Mouse (Mus musculus): ENCODE results near the gene Laptm4a.

Laptm4a gene

DNA sequence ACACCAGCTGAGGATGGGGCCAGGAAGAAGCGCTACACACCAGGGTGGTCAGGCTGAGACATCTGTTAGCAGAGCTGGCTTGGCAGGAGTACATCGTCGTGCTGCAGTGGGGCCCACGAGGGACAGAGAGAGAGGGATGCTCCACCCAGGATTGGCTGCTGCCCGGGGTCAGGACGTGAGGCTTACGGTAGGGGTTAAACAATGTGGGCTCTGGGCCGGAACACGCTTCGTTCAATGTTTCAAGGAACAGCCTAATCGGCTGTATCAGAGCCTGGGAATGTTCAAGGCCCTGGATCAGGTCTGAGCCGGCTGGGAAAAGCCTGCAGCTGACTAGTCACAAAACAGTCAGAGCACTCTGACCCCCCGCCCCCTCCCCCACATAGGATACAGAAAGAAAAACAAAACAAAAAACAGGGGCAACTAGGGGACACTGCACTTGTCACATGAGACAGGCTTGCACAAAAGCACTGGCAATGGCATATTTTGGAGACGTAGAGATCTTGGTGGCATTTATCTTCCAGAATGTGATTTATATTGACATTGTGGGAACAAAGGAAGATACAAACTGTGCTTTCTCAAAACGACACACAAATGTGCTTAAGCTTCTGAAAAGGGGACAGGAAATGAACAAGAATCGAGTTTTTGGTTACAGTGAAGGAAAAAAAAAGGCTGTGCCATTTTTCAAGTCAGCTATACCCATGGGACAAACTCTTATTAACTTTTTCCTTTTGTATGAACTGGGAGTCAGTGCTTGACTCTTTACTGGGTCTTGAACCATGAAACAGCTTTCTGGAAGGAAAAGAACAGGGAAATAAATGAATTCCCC lies 8.4 kb upstream of the Laptm4a start:
- DNase-seq (ENCODE audit: low read depth, low spot score): peak; percentile 46

DNA sequence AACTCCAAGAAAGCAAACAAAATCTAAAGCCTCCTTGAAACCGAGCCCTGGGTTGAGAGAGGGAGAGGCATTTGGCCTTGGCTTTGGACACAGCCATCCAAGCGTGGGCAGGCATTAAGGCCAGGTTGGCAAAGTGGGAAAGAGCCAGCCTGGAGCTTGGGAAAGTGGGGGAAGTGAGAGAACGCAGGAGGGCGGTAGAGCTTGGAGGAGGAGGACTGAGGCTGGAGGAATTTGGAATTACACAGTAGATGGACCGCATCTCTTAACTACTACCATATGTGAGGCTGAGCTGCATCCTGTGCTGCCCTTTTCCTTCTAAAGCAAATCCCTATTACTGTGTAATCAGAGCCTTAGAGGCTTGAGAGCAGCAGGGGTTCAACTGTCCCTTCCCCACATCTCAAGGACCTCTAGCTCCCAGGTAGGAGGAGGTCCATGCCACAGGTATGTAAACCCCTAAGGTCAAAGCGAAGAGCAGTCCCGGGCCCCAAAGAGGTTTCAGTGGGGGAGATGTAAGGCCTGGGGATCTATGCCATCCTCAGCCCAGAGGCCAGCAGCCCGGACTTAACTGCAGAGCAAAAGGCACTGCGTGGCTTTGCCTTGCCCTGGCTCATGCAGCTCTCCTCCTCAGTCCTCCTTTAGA lies 7.6 kb upstream of the Laptm4a start:
- no peak for DNase-seq (ENCODE audit: low read depth, low spot score)

DNA sequence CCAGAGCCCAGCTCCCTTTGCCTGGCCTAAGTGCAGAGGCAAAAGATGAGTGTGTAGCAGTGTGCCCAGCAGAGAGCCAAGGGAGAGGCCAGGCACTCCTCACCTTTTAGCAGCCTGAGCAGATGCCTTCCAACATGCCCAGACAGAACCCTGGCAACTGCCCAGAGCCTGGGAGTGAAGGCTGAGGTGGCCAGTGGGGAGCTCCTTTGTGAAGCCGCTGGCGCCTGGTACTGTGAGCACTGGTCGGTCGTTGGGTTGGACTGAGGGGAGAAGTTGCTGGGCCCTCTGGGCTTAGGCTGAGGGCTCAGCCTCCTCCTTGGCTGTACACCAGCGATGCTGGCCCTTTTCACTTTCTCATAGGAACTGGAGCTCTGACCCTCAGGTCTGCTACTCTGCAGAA lies 5.1 kb upstream of the Laptm4a start:
- peak; percentile 41 for DNase-seq (ENCODE audit: low read depth, low spot score)

DNA sequence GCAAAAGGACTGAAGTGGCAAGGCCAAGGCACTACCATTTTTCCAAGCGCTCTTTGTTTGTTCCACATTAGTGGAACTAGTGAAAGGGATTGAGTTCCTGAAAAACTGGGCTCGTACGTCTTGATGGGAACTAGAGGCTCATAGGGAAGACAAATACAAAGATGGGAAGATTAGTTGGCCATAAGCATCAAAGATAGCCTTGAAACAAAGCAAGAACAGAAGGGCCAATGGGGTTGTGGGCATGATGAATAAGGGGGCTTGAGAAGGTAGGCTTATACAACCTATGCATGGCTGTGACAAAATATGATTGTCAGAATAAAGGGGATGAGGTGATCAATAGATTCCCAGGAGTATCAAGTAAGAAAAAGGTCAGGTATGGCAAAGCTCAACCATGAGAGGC lies 2.2 kb upstream of the Laptm4a start:
- DNase-seq (ENCODE audit: low read depth, low spot score): no peak

DNA sequence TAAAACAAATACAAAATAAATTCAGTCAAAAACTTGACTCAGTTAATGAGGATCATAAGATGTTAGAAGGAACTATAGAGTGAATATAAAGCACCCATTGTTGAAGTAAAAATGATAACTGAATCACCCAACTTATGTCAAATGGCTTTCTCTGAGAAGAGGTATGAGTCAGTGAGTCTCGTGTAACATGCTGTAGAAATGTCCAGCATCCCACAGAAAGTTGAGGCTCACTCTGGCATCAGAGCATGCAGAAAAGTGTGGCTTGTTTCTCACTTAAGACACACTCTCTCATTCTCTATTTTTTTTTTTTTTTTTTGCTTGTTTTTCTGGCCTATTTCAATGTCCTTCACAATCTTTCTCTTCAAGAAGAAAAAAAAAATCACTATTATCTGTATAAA lies 469 bp upstream of the Laptm4a start:
- no peak for DNase-seq (ENCODE audit: low read depth, low spot score)

DNA sequence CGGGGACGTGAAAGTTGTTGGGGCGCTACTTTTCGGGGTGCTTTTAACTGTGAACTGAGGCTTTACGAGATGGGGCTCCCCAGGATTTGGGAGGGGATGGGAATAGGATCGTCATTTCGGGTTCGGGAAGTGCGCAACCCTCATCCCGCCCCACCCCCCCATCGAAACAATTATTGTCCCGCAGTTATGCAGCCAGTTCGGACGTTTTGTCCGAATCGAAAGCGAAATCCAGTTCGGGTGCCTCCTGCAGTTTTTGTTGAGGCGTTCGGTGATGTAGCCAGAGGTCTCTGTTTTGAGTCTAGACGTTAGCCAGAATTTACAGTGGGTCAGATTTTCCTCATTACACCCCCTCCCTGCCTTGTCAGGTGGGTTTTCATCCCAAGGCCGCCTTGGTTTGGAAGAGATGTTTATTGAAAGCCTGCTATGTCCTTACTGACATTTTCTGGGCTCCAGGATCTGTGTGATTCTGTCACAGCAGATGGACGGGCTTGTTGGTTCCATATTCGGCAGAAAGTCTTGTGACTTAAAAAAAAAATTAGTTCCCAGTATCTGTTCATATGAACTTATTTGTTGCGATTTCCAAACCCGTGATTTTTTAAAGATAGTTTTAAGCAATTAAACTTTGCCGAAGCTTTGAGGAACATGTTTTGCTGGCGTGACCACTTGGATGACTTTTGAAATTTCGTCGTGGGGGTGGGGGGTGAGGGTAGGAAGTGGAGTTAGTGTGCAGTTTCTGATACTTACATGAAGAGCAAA lies 1.1 kb downstream of the Laptm4a start:
- no peak for DNase-seq (ENCODE audit: low read depth, low spot score)

DNA sequence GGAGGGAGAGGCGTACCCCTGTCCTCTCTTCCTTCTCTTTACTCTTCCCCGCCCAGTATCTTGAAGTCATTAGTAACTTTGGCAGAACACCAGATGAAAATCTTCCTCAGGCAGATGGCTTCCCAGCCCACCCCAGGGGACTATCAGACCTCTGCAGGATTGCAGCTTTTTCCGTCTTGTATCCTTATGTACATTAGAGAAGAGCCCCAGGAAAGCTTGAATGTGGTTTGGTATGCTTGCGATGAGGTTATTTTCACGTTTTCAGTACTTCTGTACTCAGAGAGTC lies 1.6 kb downstream of the Laptm4a start:
- no peak for DNase-seq (ENCODE audit: low read depth, low spot score)

DNA sequence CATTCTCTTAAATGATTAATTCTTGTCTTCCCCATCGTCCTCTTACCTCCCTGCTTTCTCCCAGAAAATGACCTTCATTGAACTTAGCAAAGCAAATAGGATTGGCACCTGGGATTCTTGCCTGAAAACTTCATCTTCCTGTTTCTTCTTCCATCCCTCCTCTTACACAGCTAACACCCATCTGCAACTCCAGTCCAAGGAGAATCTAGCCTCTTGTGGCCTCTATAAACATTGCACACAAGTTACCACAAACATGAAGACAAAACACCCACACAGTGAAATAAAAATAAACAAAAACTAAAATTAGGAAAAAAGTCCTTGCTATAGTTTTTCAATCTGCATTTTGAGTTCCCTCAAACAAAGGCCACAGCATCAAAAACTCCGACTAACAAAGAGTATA lies 2.1 kb downstream of the Laptm4a start:
- no peak for DNase-seq (ENCODE audit: low read depth, low spot score)

DNA sequence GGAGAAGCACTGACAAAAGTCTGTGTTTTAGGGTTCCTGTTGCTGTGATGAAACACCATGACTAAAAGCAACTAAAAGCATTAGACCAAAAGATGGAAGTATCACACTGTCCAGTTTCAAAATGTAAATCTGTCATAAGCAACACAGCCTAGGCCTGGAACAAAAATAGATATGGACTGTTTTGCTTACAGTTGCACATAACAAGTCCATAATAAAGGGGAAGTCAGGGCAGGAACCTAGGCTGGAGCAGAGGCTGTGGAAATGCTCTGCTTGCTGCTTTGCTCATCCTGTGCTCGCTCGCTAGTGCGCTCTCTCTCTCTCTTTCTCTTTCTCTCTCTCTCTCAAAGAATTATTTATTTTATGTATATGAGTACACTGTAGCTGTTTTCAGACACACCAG lies 6.2 kb downstream of the Laptm4a start:
- DNase-seq (ENCODE audit: low read depth, low spot score): no peak

DNA sequence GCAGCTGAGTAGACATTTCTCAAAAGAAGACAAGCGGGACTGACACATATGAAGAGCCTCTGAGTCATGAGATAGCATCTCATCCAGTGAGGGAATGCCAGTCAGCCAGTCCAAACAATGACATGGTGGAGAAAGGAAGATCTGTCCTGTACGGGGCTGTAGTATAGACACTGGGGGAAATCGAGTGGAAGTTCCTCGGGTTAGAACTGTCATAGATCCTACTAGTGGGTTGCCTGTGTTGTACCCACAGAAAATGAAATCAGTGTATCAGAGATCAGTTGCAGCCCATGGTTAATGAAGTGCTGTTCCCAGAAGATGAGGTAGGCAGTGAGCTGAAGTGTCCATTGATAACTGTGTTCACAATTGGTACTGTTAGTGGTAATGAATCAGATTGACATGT lies 7.3 kb downstream of the Laptm4a start:
- DNase-seq (ENCODE audit: low read depth, low spot score): no peak

DNA sequence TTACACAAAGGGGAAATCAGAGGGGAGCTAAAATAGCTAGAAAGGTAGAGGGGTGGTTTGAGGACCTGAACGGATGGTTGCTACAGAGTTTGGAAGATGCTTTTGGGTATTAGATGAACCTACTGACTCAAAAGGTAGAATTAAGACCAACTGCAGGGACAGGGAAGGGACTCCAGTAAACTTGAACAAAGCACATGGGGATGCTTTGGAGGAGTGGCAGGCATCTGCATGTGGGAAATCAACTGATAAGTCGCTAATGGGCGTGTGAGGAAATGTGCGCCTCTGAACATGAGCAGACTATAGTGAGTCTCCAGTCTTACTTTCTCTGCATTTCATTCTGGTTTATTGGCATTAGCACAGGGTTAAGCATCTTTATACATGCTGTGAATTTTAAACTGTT lies 9.6 kb downstream of the Laptm4a start:
- no peak for DNase-seq (ENCODE audit: low read depth, low spot score)

DNA sequence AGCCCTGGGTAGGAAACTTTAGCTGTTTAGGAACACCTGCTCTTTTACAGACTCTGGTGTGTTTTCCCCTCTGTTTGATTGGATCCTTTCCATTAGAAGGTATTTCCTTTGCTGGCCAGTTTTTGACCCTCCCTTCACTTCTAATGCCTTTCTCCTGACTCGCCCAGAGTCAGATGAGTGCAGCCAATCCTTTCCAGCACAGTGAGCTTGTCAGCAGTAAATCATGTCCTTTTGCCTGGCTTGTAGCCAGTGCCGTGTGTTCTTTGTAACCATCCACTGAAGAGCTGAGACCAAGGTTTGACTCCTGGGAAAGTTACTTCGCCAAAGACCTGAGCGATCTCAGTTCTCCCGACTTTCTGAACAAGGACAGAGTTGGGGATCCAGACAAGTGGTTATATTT lies 13.9 kb downstream of the Laptm4a start:
- DNase-seq (ENCODE audit: low read depth, low spot score): no peak

DNA sequence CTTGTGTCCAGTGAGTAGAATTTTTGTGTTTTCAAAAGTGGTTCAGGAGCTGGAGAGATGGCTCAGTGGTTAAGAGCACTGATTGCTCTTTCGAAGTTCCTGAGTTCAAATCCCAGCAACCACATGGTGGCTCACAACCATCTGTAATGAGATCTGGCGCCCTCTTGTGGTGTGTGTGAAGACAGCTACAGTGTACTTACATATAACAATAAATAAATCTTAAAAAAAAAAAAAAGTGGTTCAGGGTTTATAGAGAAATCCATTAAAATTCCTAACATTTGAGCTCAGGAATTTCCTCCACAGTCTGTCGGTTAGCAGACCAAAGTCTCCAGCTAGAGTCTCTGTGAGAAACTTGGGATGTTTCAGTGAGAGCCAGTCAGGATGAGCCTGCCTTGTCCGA lies 14.7 kb downstream of the Laptm4a start:
- DNase-seq (ENCODE audit: low read depth, low spot score): peak; percentile 36

DNA sequence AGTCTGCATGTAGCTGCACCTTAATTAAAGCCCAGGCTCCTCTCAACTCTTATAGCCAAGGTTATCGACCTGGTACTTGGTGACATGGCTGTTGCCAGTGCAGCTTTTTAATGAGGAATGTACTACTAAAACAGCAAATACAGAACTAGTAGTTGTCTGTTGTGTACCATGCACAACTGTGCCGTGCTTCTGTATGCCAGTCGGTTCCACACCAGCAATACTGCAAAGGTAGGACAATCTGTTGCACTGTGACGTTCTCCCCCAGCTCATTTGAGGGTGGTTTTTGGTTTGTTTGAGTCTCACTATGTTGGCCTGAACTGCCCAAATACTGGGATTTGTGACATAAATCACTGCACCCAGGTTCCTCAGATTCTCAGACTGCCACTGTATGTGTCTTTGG lies 18.0 kb downstream of the Laptm4a start:
- no peak for DNase-seq (ENCODE audit: low read depth, low spot score)

DNA sequence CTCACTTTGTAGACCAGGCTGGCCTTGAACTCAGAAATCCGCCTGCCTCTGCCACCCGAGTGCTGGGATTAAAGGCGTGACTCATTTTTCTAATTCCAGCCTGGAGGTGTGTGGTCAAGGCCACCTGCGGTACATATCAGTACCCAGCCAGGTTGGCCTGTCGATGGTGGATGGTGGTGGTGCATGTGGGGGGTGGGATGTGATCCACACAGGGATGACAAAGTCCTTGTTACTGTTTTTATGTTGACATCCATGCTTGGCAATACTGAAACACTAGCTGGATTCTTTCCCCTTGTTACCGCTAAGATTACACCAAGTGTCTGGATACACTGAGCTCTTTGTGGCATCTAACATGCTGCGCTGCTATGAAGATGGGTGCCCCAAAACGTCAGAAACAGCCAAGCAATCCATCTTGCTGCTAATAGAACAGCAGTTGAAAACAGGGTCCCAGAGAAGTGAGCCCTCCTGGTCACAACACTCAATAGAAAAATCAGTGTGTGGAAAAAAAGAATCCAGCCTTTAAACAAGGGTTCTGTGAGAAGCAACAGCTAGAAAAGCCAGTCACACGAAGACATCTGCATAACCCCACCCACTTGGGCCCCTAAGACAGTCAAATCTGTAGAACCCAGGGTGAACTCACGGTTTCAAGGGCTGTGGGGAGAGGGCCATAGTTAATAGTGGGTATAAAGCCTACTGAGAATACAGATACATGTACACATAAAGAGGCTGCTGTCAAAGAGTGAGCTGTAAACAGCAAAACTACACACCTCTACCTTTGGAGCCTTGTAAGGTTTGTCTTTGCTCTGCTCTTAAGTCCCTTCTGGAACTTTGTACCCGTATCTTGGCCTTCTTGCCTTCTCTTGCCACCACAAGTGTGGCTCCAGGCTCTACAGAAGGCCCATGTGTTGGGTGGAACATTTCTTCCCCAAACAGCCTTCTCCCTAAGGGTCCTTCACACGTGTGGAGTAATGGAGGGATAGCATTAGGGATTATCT lies 18.8 kb downstream of the Laptm4a start:
- DNase-seq (ENCODE audit: low read depth, low spot score): peak; percentile 25

DNA sequence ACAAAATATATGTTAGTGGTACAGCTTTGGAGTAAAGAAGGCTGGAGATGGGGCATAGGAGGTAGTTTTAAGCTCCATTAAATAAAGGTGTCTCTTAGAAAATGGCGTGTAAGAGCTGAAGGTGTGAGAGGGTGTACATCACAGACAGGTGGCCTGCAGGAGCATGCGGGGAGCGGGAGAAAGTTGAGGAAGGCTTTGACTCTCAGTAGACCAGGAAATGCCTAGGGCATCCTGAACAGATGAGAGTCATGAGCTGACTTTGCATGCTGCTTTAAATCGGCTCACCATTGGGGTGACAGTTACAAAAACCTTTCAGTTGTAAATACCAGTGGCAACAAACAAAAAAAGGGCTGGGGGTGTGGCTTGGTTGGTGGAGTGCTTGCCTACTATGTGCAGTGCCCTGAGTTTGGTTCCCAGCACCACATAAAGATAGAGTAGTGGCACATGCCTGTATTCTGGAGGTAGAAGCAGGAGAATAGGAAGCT lies 19.7 kb downstream of the Laptm4a start:
- peak; percentile 67 for DNase-seq (ENCODE audit: low read depth, low spot score)

DNA sequence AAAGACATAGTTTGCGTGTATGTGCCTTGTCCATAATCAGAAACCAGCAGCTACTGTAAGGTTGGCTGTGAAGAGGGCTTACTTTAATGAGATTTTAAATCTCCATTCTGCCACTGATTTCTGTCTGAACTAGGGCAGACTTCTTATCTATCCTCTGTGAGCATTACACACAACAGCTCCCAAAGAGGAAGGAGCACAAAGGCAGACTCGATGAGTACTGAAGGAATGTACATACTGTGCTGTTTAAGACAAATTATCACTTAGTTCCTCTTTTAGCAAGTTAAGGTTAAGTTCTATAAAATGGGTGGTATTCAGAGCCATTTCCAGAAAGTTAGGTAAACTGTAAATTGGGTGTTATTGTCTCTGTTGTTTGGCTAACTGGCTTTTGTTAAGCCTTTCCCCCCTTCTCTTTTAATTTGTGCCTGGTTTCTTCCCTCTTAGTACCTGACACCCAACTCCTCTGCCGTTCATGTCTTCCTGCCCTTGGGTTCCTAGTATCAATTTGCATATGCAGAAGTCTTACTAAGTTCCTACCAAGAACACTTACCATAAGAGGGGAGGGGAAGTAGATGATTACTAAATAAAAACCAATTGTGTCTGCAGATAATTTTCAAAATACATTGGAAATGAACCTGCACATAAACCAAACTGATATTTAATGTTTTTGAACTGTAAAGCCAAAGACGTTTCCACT lies 20.4 kb downstream of the Laptm4a start:
- no peak for DNase-seq (ENCODE audit: low read depth, low spot score)

DNA sequence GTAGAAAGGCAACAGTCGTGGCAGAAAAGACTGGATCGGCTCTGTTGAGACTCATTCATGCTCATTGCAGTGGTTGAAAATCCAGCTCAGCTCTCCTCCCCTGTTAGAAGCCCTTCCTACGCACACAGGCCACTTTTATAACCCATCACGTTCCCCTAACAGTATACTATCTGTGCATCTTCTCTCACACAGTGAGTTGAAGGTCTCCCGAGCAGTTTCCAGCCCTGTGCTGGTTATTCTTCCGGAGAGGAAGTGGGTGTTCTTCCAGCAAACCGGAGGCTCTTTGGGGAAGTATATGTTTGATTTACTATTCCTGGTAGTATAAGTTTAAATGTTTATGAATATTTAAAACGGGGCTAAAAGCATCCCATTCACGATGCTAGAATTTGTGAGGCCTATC lies 25.7 kb downstream of the Laptm4a start:
- no peak for DNase-seq (ENCODE audit: low read depth, low spot score)

DNA sequence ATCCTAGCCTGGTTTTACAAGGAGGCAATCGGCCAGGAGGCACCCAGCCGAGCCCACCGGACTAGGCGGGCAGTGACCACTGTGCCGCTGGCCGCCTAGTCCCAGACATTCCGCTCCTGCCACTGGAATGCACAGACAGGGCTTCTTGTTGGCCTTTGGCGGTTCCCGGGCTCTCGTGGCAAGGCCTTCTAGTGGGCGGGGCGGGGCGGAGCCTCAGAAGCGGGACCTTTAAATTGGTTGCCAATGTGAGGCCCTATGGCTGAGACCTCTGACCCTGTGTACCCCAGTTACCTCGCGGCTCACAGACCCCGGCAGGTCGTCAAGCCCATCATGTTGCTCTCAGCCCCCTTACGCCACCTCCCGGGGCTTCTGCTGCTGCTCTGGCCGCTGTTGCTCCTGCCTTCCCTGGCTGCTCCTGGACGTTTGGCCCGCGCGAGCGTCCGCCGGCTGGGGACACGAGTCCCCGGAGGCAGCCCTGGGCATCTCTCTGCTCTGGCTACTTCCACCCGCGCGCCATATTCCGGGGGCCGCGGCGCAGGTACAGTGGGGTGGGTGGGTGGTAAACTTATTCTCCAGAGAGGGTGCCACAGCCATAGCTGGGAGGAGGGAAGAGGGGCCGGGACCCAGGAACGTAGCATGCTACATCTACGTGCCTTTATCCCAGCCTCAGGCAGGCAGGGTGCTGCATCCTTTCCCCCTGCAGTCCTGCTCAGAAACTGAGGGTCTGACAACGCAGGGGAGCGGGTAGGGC lies 26.4 kb downstream of the Laptm4a start, which contains the start of gene Matn3:
Gene Matn3 (plus strand): TSS at position 216 of the 751 bp plus-strand sequence.
- DNase-seq (ENCODE audit: low read depth, low spot score): peak; percentile 88

DNA sequence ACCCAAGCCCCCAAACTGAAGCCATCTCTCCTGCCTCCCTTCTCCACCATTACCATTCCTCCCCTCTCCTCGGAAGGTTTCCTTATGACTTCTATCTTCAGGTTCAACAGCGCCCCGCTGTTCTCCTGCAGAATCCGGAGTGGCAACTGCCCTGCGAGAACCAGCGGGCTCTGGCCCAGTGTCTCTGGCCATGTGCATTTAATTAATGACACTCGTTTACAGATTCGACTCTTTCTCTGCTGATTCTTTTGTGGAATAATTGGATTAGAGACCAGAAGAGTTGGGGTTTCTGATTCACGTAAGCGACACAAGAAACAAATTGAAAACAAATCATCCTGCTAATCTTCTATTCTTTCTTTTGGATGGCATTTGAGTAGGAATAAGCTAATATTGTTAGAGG lies 31.7 kb downstream of the Laptm4a start:
- DNase-seq (ENCODE audit: low read depth, low spot score): no peak

Measured in R1 (cell line).